Mouse (Mus musculus) megakaryocyte, embryonic 14.5 days (primary cell): ENCODE data around the gene Pdlim5.

ENCODE experiments used
- FLI1 ChIP-seq: IDR thresholded peaks from 2 replicates; pipeline ENCODE4 v1.6.1; 2012; ENCODE audit warnings: low read length, inconsistent platforms, mixed read lengths
- GATA1 ChIP-seq: IDR thresholded peaks from 3 replicates; pipeline ENCODE4 v1.6.1; 2012; ENCODE audit warnings: mixed read lengths, low read length, inconsistent platforms, borderline replicate concordance

- TF ChIP-seq FLI1 (no peak), GATA1 (no peak)
Observed at GRCm38 (mm10) chr3:142274451-142274850, 121.0 kb downstream of the Pdlim5 start.
